ENCODE assay signal across 8 mouse cellular contexts in the genomic region with DNA sequence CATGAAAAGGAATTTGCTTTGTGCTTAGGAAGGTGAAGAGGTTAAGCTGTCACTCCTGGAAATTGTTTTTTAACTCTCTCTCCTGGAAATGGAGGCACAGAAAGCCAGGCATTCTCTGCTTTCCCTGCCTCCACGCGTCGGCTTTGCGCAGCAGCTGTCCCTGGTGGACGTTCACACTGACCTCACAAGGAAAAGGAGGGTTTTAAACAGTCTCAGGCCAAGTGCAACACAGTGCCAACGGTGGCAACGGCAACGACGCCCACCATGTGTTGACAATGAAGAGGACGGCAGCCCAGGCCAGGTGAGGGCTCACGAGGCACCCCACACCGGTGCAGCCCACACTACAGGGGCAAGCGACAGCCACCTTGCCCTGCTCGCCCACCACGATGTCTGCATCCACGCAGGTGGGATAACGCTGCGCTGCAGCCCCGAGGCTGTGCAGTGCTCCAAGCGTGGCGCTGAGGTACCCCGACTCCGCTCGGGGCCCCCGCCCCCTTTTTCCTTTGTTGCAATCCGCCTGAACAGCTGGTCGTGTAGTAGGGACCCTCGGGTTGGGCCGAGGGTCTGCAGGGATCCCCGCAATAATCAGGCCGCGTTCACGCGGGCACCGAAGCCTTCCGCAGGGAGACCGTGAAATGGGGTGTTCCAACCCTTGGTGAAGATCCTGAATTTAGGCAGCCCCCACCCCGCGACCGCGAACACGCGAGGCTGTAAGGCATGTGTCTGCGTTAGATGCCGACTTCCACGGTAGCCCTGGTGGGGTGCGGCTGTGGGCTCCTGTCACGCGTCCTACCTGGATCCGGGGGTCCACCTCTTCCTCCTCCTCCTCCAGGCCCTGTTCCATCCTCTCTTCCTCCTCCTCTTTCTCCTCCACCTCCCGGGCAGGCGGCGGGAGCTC. TPM values are rescaled to one million over a fixed set of nuclear protein-coding genes. Genes with fewer than 3 reads are reported as not detected.
DNase-seq lines count a peak whose midpoint lies in the region; ATAC-seq and TF ChIP-seq lines count a peak whose summit lies in the region.

No protein-coding gene starts in this region.

- peak; percentile 67 for ATAC-seq in forebrain, embryonic 11.5 days (replicated peaks; ENCODE audit: low FRiP score)
- ATAC-seq in intestine, embryonic 14.5 days (replicated peaks; ENCODE audit: low FRiP score, low TSS enrichment, low read depth), result peak; percentile 79
- peak; percentile 19 for ATAC-seq in liver, embryonic 15.5 days (ENCODE audit: insufficient read depth)

- H3K4me3 ChIP-seq in lung, adult 2 months (replicated peaks; ENCODE audit: extremely low read depth, low read depth, low read length), result peak overlapping the region; percentile 88
- H3K4me3 ChIP-seq in forebrain, embryonic 11.5 days (ENCODE audit: low read depth, low read length), result peak overlapping the region; percentile 75
- peak overlapping the region; percentile 80 for H3K4me3 ChIP-seq in intestine, embryonic 14.5 days (ENCODE audit: low read depth, low read length)
- H3K4me3 ChIP-seq in liver, embryonic 15.5 days (replicated peaks), result peak overlapping the region; percentile 66

- TF ChIP-seq CTCF in lung, adult 2 months (IDR thresholded peaks at IDR 0.05; ENCODE audit: insufficient read depth, low read length), result 0 out of 2 replicates have a peak, but pooled peaks have one; percentile 21

- TF ChIP-seq POLR2A in lung, adult 2 months (IDR thresholded peaks at IDR 0.05; ENCODE audit: borderline replicate concordance, extremely low read depth, low read depth, low read length), result no peak

- H3K4me1 ChIP-seq in lung, adult 2 months (ENCODE audit: control insufficient read depth, insufficient read depth, low read length), result peaks cover 10% of the 10 kb centered on the region
- H3K4me1 ChIP-seq in forebrain, embryonic 11.5 days (replicated peaks; ENCODE audit: control insufficient read depth, insufficient read depth, low read length), result peaks cover 4% of the 10 kb centered on the region; the same call in 1 of the 2 replicates
- peaks cover 13% of the 10 kb centered on the region for H3K4me1 ChIP-seq in intestine, embryonic 14.5 days (replicated peaks; ENCODE audit: control insufficient read depth, insufficient read depth, low read length)
- peaks cover 55% of the 10 kb centered on the region for H3K4me1 ChIP-seq in liver, embryonic 15.5 days (replicated peaks)

- WGBS in lung, adult 2 months, result 2% methylated on average over 53 of the region's 53 CpGs
- 1% methylated on average over 53 of the region's 53 CpGs for WGBS in forebrain, embryonic 11.5 days
- under 1% methylated on average over 50 of the region's 53 CpGs for WGBS in intestine, embryonic 14.5 days
- 4% methylated on average over 53 of the region's 53 CpGs for WGBS in liver, embryonic 15.5 days (ENCODE audit: insufficient replicate concordance)

- no peak overlapping the region for H3K27ac ChIP-seq in forebrain, embryonic 11.5 days (ENCODE audit: low read depth, low read length)
- peak overlapping the region; percentile 33; the same call in 1 of the 2 replicates for H3K27ac ChIP-seq in intestine, embryonic 14.5 days (ENCODE audit: low read depth)
- H3K27ac ChIP-seq in liver, embryonic 15.5 days (replicated peaks), result peak overlapping the region; percentile 72

- no peaks in the 10 kb centered on the region for H3K36me3 ChIP-seq in forebrain, embryonic 11.5 days (ENCODE audit: control insufficient read depth, insufficient read depth, low read length)
- H3K36me3 ChIP-seq in intestine, embryonic 14.5 days (ENCODE audit: control insufficient read depth, insufficient read depth, low read length), result no peaks in the 10 kb centered on the region
- no peaks in the 10 kb centered on the region for H3K36me3 ChIP-seq in liver, embryonic 15.5 days (replicated peaks)

- H3K9me3 ChIP-seq in forebrain, embryonic 11.5 days (ENCODE audit: control insufficient read depth, low read length), result no peaks in the 10 kb centered on the region
- H3K9me3 ChIP-seq in intestine, embryonic 14.5 days (ENCODE audit: control insufficient read depth, low read length), result no peaks in the 10 kb centered on the region
- H3K9me3 ChIP-seq in liver, embryonic 15.5 days (replicated peaks), result no peaks in the 10 kb centered on the region

- no peak for DNase-seq in lung, adult 2 months
- no peak for DNase-seq in lung, adult 18-20 months
- DNase-seq in adipocyte (ENCODE audit: low spot score), result peak; percentile 31
- peak; percentile 71 for DNase-seq in forebrain, embryonic 11.5 days (ENCODE audit: low spot score)
- DNase-seq in intestine, embryonic 14.5 days (ENCODE audit: low spot score), result peak; percentile 72
- DNase-seq in retina, postnatal 1 day, result peak; percentile 57
- no peak for DNase-seq in layer of hippocampus, adult 9-11 months

- H3K27me3 ChIP-seq in forebrain, embryonic 11.5 days (ENCODE audit: control insufficient read depth, insufficient read depth, low read length), result no peaks in the 10 kb centered on the region
- no peaks in the 10 kb centered on the region for H3K27me3 ChIP-seq in intestine, embryonic 14.5 days (replicated peaks; ENCODE audit: control insufficient read depth, insufficient read depth, low read length)
- H3K27me3 ChIP-seq in liver, embryonic 15.5 days, result peaks cover 55% of the 10 kb centered on the region

- H3K9ac ChIP-seq in forebrain, embryonic 11.5 days (ENCODE audit: low read length), result peak overlapping the region; percentile 76
- peak overlapping the region; percentile 78 for H3K9ac ChIP-seq in intestine, embryonic 14.5 days (ENCODE audit: low read length)
- H3K9ac ChIP-seq in liver, embryonic 15.5 days, result peak overlapping the region; percentile 63

- peak overlapping the region; percentile 96 for H3K4me2 ChIP-seq in forebrain, embryonic 11.5 days (ENCODE audit: low read depth, low read length, severe bottlenecking)
- H3K4me2 ChIP-seq in intestine, embryonic 14.5 days (ENCODE audit: low read length), result peak overlapping the region; percentile 98
- H3K4me2 ChIP-seq in liver, embryonic 15.5 days, result peak overlapping the region; percentile 77

RNA-seq across cellular contexts. Expression of a gene that starts 0.6 kb away (rescaled TPM):
- 40.9 and 50.1 TPM in 2 replicates for polyA plus RNA-seq in lung, adult 2 months (2012; rRNA removed)
- 15.8 and 17.4 TPM in 2 replicates for polyA plus RNA-seq in forebrain, embryonic 11.5 days (2014; fragmentation: Nextera tagmentation; extraction: Ambion mirVana)
- 10.6 and 10.7 TPM in 2 replicates for polyA plus RNA-seq in intestine, embryonic 14.5 days (2014; fragmentation: Nextera tagmentation; extraction: Ambion mirVana)
- 16.9 and 21.5 TPM in 2 replicates for polyA plus RNA-seq in liver, embryonic 15.5 days (2015; fragmentation: Nextera tagmentation; extraction: Ambion mirVana)

RNA-seq across cellular contexts. Expression of a gene that starts 58.9 kb away (rescaled TPM):
- polyA plus RNA-seq in lung, adult 2 months (2012; rRNA removed), result 38.1 and 48.4 TPM in 2 replicates
- polyA plus RNA-seq in forebrain, embryonic 11.5 days (2014; fragmentation: Nextera tagmentation; extraction: Ambion mirVana), result 24.7 and 25.7 TPM in 2 replicates
- 21.7 and 23.4 TPM in 2 replicates for polyA plus RNA-seq in intestine, embryonic 14.5 days (2014; fragmentation: Nextera tagmentation; extraction: Ambion mirVana)
- 23.5 and 23.8 TPM in 2 replicates for polyA plus RNA-seq in liver, embryonic 15.5 days (2015; fragmentation: Nextera tagmentation; extraction: Ambion mirVana)

RNA-seq across cellular contexts. Expression of a gene that starts 59.6 kb away (rescaled TPM):
- 5.4 and 10.2 TPM in 2 replicates for polyA plus RNA-seq in lung, adult 2 months (2012; rRNA removed)
- polyA plus RNA-seq in forebrain, embryonic 11.5 days (2014; fragmentation: Nextera tagmentation; extraction: Ambion mirVana), result 85.0 and 89.8 TPM in 2 replicates
- 61.7 and 65.9 TPM in 2 replicates for polyA plus RNA-seq in intestine, embryonic 14.5 days (2014; fragmentation: Nextera tagmentation; extraction: Ambion mirVana)
- 25.0 and 27.6 TPM in 2 replicates for polyA plus RNA-seq in liver, embryonic 15.5 days (2015; fragmentation: Nextera tagmentation; extraction: Ambion mirVana)

Comparison
In these comparisons a context has a peak if more than half of its experiments do, and no peak if none do; other contexts are left out.
1. DNase-seq: peak in adipocyte (single experiment), forebrain, embryonic 11.5 days (single experiment), intestine, embryonic 14.5 days (single experiment) and retina, postnatal 1 day (single experiment); none in lung, adult 2 months (single experiment), lung, adult 18-20 months (0 of 2) and layer of hippocampus, adult 9-11 months (single experiment).
2. ATAC-seq: peak in every context shown above with its lines; median percentile 79 in intestine, embryonic 14.5 days; 67 in forebrain, embryonic 11.5 days; 19 in liver, embryonic 15.5 days.
3. Peak in every context shown above with its lines, with median percentiles within 50 percentile points of each other: H3K4me3 ChIP-seq, H3K4me2 ChIP-seq and H3K9ac ChIP-seq.